Mouse (Mus musculus) erythroblast, embryonic 14.5 days (primary cell): ENCODE data around the gene Fbxo42.

ENCODE experiments used
- GATA1 ChIP-seq: IDR thresholded peaks from 2 replicates; pipeline ENCODE4 v1.6.1; 2012; ENCODE audit warnings: low read length, inconsistent platforms, mixed read lengths
- TAL1 ChIP-seq: IDR thresholded peaks from 3 replicates; pipeline ENCODE4 v1.6.1; 2012; ENCODE audit warnings: low read length, inconsistent platforms, mixed read lengths

DNA sequence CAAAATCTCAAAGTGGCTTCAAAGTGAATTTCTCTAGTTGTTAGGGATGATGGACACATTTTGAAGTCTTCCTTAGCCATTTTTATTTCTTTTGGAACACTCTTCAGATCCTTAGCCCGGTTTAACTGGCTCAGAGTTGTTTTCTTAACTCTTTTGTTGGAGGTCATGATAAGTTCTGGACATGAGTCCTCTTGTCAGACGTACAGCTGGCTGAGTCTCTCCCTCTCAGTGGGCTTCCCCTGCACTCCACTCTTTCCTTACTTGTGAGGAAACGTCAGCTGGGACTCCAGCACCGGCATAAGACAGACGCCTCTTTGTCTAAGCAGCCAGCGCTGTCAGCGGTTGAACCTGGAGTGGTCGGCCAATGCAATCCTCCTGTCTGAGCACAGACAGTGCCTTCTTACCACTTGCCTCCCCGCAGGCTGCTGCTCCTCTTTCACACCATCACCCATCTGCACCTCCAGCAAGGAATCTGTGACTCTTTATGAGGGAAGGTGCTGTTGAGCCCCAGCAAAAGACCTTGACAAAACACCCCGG, 39.4 kb upstream of the Fbxo42 start:
- TF ChIP-seq TAL1 (no peak), GATA1 (no peak)
